Mouse (Mus musculus) liver, embryonic 15.5 days (tissue): ENCODE data around the gene 5530400C23Rik. TPM values are rescaled to one million over a fixed set of nuclear protein-coding genes. Genes with fewer than 3 reads are reported as not detected.
A peak's percentile ranks its signal among the peaks of the same experiment; 100 is the strongest.
"Not testable (repeated sequence)": the region's sequence is repeated elsewhere in the genome, so short reads cannot be mapped to it uniquely, and the experiment has no call there.

Experiments used
- ATAC-seq: fragments of 200-750 bp; cut with Nextera tagmentation; 2 replicates; pipeline ENCODE4 v1.8.0; 2017; ENCODE audit warnings: moderate number of reproducible peaks, mild to moderate bottlenecking, moderate library complexity; ENCODE audit not compliant: insufficient read depth
- H3K27ac ChIP-seq: fragments of 300-500 bp; sonication (generic); replicated peaks from 2 replicates; pipeline ENCODE4 v1.5.1; 2015; ENCODE audit warnings: mild to moderate bottlenecking, inconsistent platforms
- H3K27me3 ChIP-seq: fragments of 300-500 bp; sonication (generic); 2 replicates; pipeline ENCODE4 v1.6.1; 2015; ENCODE audit warnings: mild to moderate bottlenecking, inconsistent platforms
- H3K36me3 ChIP-seq: fragments of 300-500 bp; sonication (generic); replicated peaks from 2 replicates; pipeline ENCODE4 v1.6.1; 2015; ENCODE audit warnings: moderate library complexity, mild to moderate bottlenecking, inconsistent platforms
- H3K4me1 ChIP-seq: fragments of 300-500 bp; sonication (generic); replicated peaks from 2 replicates; pipeline ENCODE4 v1.6.1; 2015; ENCODE audit warnings: inconsistent platforms
- H3K4me2 ChIP-seq: fragments of 300-500 bp; sonication (generic); 2 replicates; pipeline ENCODE4 v1.6.1; 2015; ENCODE audit warnings: moderate library complexity, mild to moderate bottlenecking, inconsistent platforms
- H3K4me3 ChIP-seq: fragments of 300-500 bp; sonication (generic); replicated peaks from 2 replicates; pipeline ENCODE4 v1.5.1; 2015; ENCODE audit warnings: mild to moderate bottlenecking, inconsistent platforms
- H3K9ac ChIP-seq: fragments of 300-500 bp; sonication (generic); 2 replicates; pipeline ENCODE4 v1.6.1; 2015; ENCODE audit warnings: moderate library complexity, mild to moderate bottlenecking, inconsistent platforms
- H3K9me3 ChIP-seq: fragments of 300-500 bp; sonication (generic); replicated peaks from 2 replicates; pipeline ENCODE4 v1.6.1; 2016; ENCODE audit warnings: inconsistent platforms
- WGBS: fragments of 180-500 bp; shearing (Covaris S2); methylation state at CpG from one replicate; pipeline ENCODE4 v1.1.7; 2015; ENCODE audit warnings: mixed read lengths; ENCODE audit not compliant: insufficient replicate concordance; 5-methylcytosine and 5-hydroxymethylcytosine counted together
- polyA plus RNA-seq: library from polyadenylated mRNA; unstranded; fragments of >200 nt; fragmentation: Nextera tagmentation; extraction: Ambion mirVana; gene quantifications from 2 replicates; pipeline ENCODE4 v1.2.1, GENCODE M21; 2015

The 5530400C23Rik gene
- not detected in 2 replicates for polyA plus RNA-seq

- H3K36me3 ChIP-seq, H3K4me1 ChIP-seq, H3K4me3 ChIP-seq, H3K9me3 ChIP-seq, H3K4me2 ChIP-seq, H3K27ac ChIP-seq, H3K9ac ChIP-seq, H3K27me3 ChIP-seq, ATAC-seq: not testable (repeated sequence)
Measured at GRCm38 (mm10) chr6:133291916-133292315, at the start of gene 5530400C23Rik. Gene 5530400C23Rik (plus strand): TSS chr6:133292216.

GRCm38 (mm10) chr6:133305952-133306715 is 14.1 kb downstream of the 5530400C23Rik start:
- H3K27ac ChIP-seq = no peak overlapping the region
- WGBS = 51% methylated on average over 3 of the region's 3 CpGs
- H3K9ac ChIP-seq = no peak overlapping the region
- H3K4me2 ChIP-seq = no peak overlapping the region
- H3K9me3 ChIP-seq = no peaks in the 10 kb centered on the region
- H3K36me3 ChIP-seq = no peaks in the 10 kb centered on the region
- no peak overlapping the region for H3K4me3 ChIP-seq
- H3K27me3 ChIP-seq = no peaks in the 10 kb centered on the region
- no peaks in the 10 kb centered on the region for H3K4me1 ChIP-seq
- no peak for ATAC-seq

DNA sequence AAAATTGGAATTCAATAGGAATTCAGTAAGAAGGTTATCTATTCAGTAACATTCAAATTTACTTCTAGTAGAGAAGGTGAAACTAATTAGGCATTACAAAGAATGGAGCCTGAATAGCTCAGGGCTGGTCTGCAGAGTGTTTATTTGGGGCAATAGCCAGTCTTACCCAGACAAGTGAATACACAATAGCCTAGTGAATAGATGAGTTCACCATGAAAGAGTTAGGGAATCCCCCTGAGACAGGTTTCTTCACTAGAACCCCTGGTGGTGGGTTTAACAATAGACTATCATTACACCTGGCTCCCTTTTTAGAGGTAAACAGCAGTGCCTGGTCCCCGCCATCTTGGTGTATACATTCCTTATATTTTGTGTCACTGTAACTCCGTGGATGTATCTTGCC is 21.9 kb downstream of the 5530400C23Rik start:
- not testable (repeated sequence) for ATAC-seq, H3K4me2 ChIP-seq, H3K27ac ChIP-seq, H3K9me3 ChIP-seq, H3K4me3 ChIP-seq, H3K4me1 ChIP-seq, H3K9ac ChIP-seq, H3K36me3 ChIP-seq, H3K27me3 ChIP-seq
- WGBS = 73% methylated on average over 2 of the region's 2 CpGs

DNA sequence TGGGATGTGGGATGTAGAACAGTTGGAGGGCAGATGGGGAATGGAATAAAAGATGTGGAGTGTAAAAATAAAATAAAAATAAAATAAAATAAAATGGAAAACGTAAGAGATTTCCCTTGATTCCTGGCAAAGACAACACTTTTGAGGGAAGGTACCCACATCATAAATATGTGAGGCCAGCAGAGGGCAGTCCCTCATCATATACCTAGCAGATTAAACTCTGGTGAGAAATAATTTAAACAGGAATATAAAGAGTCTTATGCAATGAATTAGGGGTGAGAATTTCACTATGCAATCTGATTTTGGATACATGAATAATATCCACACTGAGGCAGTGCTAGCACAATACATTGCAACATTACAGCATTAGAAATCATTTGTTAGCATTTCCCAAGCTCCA is 46.5 kb downstream of the 5530400C23Rik start:
- no peak overlapping the region for H3K27ac ChIP-seq
- no peaks in the 10 kb centered on the region for H3K4me1 ChIP-seq
- H3K27me3 ChIP-seq = no peaks in the 10 kb centered on the region
- ATAC-seq = no peak
- H3K36me3 ChIP-seq = no peaks in the 10 kb centered on the region
- WGBS = 57% methylated on average over 1 of the region's 1 CpGs
- H3K4me3 ChIP-seq = no peak overlapping the region
- no peaks in the 10 kb centered on the region for H3K9me3 ChIP-seq
- no peak overlapping the region for H3K4me2 ChIP-seq
- no peak overlapping the region for H3K9ac ChIP-seq

DNA sequence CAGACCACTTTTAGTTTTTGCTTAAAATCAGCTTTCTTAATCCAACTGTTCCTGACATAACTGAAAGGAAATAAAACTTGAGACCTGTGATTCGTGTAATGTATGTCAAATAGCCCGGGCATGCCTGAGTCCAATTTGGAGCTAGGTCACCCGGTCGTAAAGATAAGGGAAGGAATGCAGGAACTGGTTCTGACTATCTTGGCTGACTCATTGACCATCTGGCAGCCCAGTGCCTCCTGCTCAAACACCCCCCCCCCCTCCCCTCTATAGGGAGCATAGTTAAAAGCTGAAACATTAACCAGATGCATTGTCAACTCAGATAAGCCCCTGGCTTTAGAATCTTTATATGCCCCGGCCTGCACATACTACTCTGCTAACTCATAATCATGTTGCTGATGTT is 49.7 kb downstream of the 5530400C23Rik start:
- ATAC-seq = peak; percentile 42; the same call in 1 of the 2 replicates
- not testable (repeated sequence) for H3K9me3 ChIP-seq, H3K36me3 ChIP-seq, H3K27ac ChIP-seq, H3K9ac ChIP-seq, H3K27me3 ChIP-seq, H3K4me3 ChIP-seq, H3K4me2 ChIP-seq, H3K4me1 ChIP-seq
- 9% methylated on average over 5 of the region's 5 CpGs for WGBS

Other genes with a start within 250 kb of the 5530400C23Rik start
- gene Tas2r140, start 236.4 kb upstream of the 5530400C23Rik start, polyA plus RNA-seq = not detected in 2 replicates
- gene Smim10l1, start 187.3 kb upstream of the 5530400C23Rik start, polyA plus RNA-seq = 27.5 and 27.7 TPM in 2 replicates